Mouse (Mus musculus) bone marrow, adult 2 months (tissue): Measurements from ENCODE around the gene Plcl2.

ENCODE experiments used
- CTCF ChIP-seq: fragments of 200-500 bp; IDR thresholded peaks from 2 replicates; pipeline ENCODE4 v1.5.1; 2011; ENCODE audit warnings: low read length, control low read depth; ENCODE audit not compliant: control insufficient read depth, insufficient read depth
- POLR2A ChIP-seq: fragments of 200-500 bp; IDR thresholded peaks from 2 replicates; pipeline ENCODE4 v1.6.1; 2011; ENCODE audit warnings: low read depth, mild to moderate bottlenecking, control low read depth, low read length, borderline replicate concordance; ENCODE audit not compliant: control insufficient read depth

- no peak for TF ChIP-seq CTCF
- no peak for TF ChIP-seq POLR2A
Measured at GRCm38 (mm10) chr17:50674580-50674979, 165.4 kb downstream of the Plcl2 start.
